Mouse (Mus musculus): ENCODE measurements around the gene Slc25a18.

Gene Slc25a18

DNA sequence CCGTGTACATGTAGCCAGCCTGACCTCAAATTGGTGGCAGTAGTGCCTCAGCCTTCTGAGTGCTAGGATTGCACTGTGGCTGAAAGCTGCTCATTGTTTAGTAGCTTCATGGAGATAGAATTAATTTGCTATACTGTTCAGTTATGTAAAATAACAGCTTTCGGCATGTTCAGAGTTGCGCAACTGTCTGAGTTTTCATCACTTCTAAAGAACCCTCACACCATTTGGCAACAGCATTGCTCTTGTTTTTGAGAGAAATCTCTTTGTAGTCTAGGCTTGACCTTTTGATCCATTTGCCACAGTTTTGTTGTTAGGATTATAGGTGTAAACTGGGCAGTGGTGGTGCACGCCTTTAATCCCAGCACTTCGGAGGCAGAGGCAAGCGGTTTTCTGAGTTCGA lies 66.9 kb downstream of the Slc25a18 start:
- DNase-seq (ENCODE audit: low spot score in 2 of 2): no peak

DNA sequence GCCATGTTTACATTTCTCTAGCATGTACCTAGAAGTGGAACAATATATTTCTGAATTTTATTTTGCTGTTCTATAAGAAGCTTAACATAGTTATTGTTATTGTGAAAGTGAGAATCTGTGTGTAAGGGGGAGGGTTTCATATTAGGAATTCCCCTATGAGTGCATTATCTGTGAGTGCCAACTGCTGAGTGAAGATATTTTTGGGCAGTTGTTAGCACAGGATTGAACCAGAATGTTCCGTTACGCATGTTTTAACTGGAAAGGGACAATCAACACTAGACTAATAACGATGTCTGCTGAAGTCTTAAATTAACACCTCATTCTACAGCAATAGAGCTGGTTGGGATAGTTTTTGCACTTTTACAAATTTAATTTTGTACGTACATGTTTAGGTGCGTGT lies 68.4 kb downstream of the Slc25a18 start:
- DNase-seq (ENCODE audit: low spot score in 2 of 2): no peak

All from spleen, postnatal 10 days (tissue).